Mouse (Mus musculus) heart, embryonic 16.5 days (tissue): ENCODE measurements around the gene Itgae. TPM values are rescaled to one million over a fixed set of nuclear protein-coding genes. Genes with fewer than 3 reads are reported as not detected.
A peak's percentile ranks its signal among the peaks of the same experiment; 100 is the strongest.

Experiments
- ATAC-seq: fragments of 200-750 bp; cut with Nextera tagmentation; replicated peaks from 2 replicates; pipeline ENCODE4 v1.8.0; 2017; ENCODE audit warnings: moderate number of reproducible peaks; ENCODE audit not compliant: insufficient read depth, low FRiP score; ENCODE audit errors: extremely low read depth
- H3K27ac ChIP-seq: fragments of 300-500 bp; sonication (generic); 2 replicates; pipeline ENCODE4 v1.5.1; 2014; ENCODE audit warnings: mild to moderate bottlenecking, low read length, control low read depth, moderate library complexity
- H3K27me3 ChIP-seq: fragments of 300-500 bp; sonication (generic); 2 replicates; pipeline ENCODE4 v1.6.1; 2014; ENCODE audit warnings: low read length, mixed read lengths; ENCODE audit not compliant: control insufficient read depth, insufficient read depth
- H3K36me3 ChIP-seq: fragments of 300-500 bp; sonication (generic); 2 replicates; pipeline ENCODE4 v1.6.1; 2014; ENCODE audit not compliant: control insufficient read depth, insufficient read depth
- H3K4me1 ChIP-seq: fragments of 300-500 bp; sonication (generic); 2 replicates; pipeline ENCODE4 v1.6.1; 2014; ENCODE audit warnings: low read length, mixed read lengths; ENCODE audit not compliant: control insufficient read depth, insufficient read depth
- H3K4me2 ChIP-seq: fragments of 300-500 bp; sonication (generic); 2 replicates; pipeline ENCODE4 v1.6.1; 2014; ENCODE audit warnings: low read depth, mild to moderate bottlenecking, control low read depth, low read length
- H3K4me3 ChIP-seq: fragments of 300-500 bp; sonication (generic); 2 replicates; pipeline ENCODE4 v1.5.1; 2014; ENCODE audit warnings: mild to moderate bottlenecking, control low read depth, low read length
- H3K9ac ChIP-seq: fragments of 300-500 bp; sonication (generic); 2 replicates; pipeline ENCODE4 v1.6.1; 2014; ENCODE audit warnings: low read length, control low read depth
- H3K9me3 ChIP-seq: fragments of 300-500 bp; sonication (generic); replicated peaks from 2 replicates; pipeline ENCODE4 v1.6.1; 2016; ENCODE audit warnings: low read length; ENCODE audit not compliant: control insufficient read depth
- WGBS: fragments of 180-500 bp; shearing (Covaris S2); extraction: QIAGEN DNeasy Blood & Tissue Kit; methylation state at CpG from one replicate; pipeline ENCODE4 v1.1.7; 2014; 5-methylcytosine and 5-hydroxymethylcytosine counted together
- polyA plus RNA-seq: library from polyadenylated mRNA; unstranded; fragments of >200 nt; fragmentation: Nextera tagmentation; extraction: Ambion mirVana; gene quantifications from 2 replicates; pipeline ENCODE4 v1.2.1, GENCODE M21; 2015

Gene Itgae
- polyA plus RNA-seq, 1 experiment from 2014 or later = 2.2 TPM

DNA sequence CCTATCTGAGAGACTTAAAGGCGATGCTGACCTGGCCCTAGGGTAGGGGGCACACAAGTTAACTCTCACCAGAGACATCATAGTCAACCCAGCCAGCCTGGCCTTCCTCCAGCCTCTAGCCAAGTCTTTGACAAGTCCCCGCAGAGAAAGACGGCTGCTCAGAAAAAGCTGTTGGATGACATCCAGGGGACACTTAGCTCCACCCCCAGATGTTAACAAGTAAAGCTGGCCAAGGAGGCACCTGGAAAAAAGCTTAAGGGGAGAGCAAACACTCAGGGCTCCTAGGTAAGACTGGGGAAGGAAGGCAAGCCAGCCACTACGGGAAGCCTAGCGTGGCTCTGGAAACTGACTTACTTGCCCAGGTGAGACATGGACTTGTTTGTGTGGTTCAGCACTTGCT lies 81.8 kb downstream of the Itgae start:
- H3K9ac ChIP-seq = peak overlapping the region; percentile 45
- 0 out of 2 replicates have a peak overlapping the region, but pooled peaks have one; percentile 5 for H3K4me2 ChIP-seq
- no peak for ATAC-seq
- H3K4me1 ChIP-seq = peaks cover 25% of the 10 kb centered on the region
- H3K27me3 ChIP-seq = no peaks in the 10 kb centered on the region
- peaks cover 5% of the 10 kb centered on the region; the same call in 1 of the 2 replicates for H3K36me3 ChIP-seq
- peak overlapping the region; percentile 65 for H3K27ac ChIP-seq
- WGBS = 37% methylated on average over 5 of the region's 5 CpGs
- H3K9me3 ChIP-seq = no peaks in the 10 kb centered on the region
- H3K4me3 ChIP-seq = no peak overlapping the region

DNA sequence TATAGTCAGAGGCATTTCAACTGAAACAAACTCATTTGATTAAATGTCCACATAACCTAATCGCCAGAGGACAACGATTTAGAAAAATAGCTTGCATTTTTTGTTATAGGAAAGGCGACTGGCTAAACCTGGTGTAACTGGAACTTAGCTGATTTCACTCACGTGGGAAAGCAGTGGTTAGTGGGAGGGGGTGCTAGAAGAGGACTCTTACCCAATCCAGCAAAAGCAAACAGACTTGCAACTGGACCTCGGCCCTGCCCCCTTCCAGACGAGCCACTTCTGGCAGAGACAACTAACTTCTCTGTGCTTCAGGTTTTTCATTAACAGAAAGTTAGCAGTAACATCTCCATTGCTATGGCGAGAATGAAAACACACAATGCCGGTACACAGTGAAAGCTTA lies 85.2 kb downstream of the Itgae start:
- H3K4me2 ChIP-seq = peak overlapping the region; percentile 91
- no peak overlapping the region for H3K27ac ChIP-seq
- H3K4me3 ChIP-seq = peak overlapping the region; percentile 98
- ATAC-seq = no peak
- peaks cover 39% of the 10 kb centered on the region for H3K4me1 ChIP-seq
- no peaks in the 10 kb centered on the region for H3K9me3 ChIP-seq
- no peaks in the 10 kb centered on the region for H3K27me3 ChIP-seq
- H3K9ac ChIP-seq = peak overlapping the region; percentile 91
- 39% methylated on average over 8 of the region's 8 CpGs for WGBS
- H3K36me3 ChIP-seq = peaks cover 5% of the 10 kb centered on the region; the same call in 1 of the 2 replicates

DNA sequence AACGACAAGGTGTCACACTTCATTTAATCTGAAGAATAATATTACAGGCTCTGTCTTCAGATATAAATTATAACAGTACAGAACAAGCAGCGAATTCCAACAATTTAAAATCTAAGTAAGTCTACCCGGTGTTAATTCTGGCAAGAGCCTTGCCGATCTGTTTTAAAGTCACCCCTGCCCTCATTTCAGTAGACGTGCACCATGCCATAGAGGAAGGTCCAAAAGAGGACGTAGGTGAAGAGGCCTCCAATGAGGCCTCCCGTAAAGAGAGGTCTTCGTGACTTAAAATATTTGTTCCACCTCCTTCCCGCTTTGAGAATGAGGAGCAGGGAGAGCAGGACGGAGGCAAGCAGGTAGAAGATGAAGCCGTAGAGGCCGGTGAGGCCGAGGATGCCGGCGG lies 85.8 kb downstream of the Itgae start:
- under 1% methylated on average over 15 of the region's 15 CpGs for WGBS
- Histone ChIP-seq H3K27me3 (no peaks in the 10 kb centered on the region), H3K27ac (peak overlapping the region; percentile 87), H3K4me1 (peaks cover 39% of the 10 kb centered on the region), H3K36me3 (peaks cover 5% of the 10 kb centered on the region; the same call in 1 of the 2 replicates), H3K9me3 (no peaks in the 10 kb centered on the region), H3K4me3 (peak overlapping the region; percentile 98), H3K4me2 (peak overlapping the region; percentile 91), H3K9ac (peak overlapping the region; percentile 91)
- ATAC-seq = no peak

DNA sequence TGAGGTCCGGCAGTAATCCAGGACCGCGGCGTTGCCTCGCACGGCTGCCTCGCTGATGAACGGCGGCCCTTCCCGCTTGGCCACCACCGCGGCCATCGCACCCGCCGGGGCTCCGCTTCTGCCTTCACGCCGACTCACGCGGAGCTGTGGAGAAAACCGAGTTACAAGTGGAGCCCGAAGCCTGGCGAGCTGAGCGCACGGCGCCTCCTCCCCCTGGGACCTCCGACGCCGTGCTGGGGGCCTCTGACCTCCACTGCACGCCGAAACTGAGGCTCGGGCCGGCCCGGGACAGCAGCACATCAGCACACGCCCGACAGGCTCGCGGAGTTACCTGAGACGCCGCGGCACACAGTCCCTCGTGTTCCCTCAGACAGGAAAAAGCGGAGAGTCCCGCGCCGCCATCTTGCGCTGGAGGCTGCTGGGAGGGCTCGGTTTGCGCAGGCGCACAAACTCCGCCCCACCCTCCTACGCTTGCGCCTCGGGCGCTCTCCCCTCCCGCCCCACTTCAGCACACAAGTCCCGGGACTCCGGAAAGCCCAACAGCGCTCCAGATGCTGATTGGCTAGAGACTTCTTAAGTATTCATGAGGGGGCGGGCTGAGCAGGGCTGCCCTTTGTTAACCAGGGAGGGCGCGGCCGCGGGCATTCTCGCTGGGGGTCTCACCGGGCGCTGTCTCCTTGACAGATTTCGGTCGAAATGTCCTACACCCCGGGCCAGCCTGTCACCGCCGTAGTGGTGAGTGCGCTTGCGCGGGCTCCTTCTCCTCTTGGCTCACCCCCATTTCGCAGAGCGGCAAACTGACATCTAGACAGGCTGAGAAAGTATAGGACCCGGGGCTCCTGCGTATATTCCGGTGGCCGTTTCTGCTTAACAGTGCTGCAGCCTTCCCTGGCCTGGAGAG lies 86.5 kb downstream of the Itgae start, which contains the start of the genes Emc6 and Tax1bp3:
TSS of gene Emc6 (minus strand) at position 430 of the 901 bp plus-strand sequence.
TSS of gene Tax1bp3 (plus strand) at position 476 of the 901 bp plus-strand sequence.
- under 1% methylated on average over 80 of the region's 81 CpGs for WGBS
- Histone ChIP-seq H3K27me3 (no peaks in the 10 kb centered on the region), H3K4me1 (peaks cover 37% of the 10 kb centered on the region), H3K4me3 (peak within 1 kb of the TSS; percentile 98), H3K9ac (peak within 1 kb of the TSS; percentile 97), H3K9me3 (no peaks in the 10 kb centered on the region), H3K27ac (peak within 1 kb of the TSS; percentile 100), H3K4me2 (peak within 1 kb of the TSS; percentile 91), H3K36me3 (peaks cover 5% of the 10 kb centered on the region; the same call in 1 of the 2 replicates)
- peak; percentile 98 for ATAC-seq

DNA sequence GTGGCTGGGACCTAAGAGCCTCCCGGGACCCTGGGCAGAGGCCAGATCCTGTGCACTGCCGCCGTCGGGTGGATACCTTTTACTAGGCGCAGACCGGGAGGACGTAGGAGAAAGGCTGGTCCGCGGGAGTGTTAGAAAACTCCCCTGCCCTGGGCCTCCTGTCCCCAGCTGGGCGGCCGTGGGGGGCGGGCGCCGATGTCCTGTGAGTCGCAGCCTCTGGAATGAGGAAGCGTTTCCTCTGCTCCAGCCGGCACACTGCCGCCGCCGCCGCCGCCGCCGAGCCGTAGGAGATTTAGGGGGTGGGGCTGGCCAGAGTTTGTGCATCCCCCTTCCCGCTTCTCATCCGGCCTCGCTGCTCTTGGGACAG lies 87.1 kb downstream of the Itgae start:
- WGBS = under 1% methylated on average over 27 of the region's 28 CpGs
- ATAC-seq = peak; percentile 89

DNA sequence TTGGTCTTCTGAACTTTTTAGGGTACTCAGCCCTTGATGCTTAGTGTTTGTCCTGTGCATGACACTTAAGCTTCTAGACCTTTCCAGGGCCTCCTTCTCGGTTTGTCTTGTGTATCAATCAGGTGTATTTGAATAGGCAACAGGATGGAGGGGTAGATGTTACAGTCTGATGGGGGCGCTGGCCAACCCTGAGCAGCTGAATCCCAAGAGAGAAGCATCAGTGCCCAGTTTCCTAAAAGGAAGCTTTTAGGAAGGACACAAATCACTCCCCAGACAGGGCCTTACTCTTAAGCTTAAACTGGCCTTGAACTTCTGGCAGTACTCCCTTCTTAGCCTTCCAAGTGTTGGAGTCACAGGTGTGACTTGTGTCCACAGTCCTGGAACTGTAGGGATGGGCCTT lies 87.5 kb downstream of the Itgae start:
- WGBS = 3% methylated on average over 2 of the region's 2 CpGs
- H3K4me1 ChIP-seq = peaks cover 28% of the 10 kb centered on the region

More for the DNA sequence above, 87.1 kb downstream of the Itgae start:
- no peaks in the 10 kb centered on the region for H3K9me3 ChIP-seq
- H3K27me3 ChIP-seq = no peaks in the 10 kb centered on the region
- H3K9ac ChIP-seq = peak overlapping the region; percentile 97
- peak overlapping the region; percentile 100 for H3K27ac ChIP-seq
- H3K36me3 ChIP-seq = peaks cover 10% of the 10 kb centered on the region
- H3K4me2 ChIP-seq = peak overlapping the region; percentile 83
- peak overlapping the region; percentile 98 for H3K4me3 ChIP-seq
- peaks cover 31% of the 10 kb centered on the region for H3K4me1 ChIP-seq

DNA sequence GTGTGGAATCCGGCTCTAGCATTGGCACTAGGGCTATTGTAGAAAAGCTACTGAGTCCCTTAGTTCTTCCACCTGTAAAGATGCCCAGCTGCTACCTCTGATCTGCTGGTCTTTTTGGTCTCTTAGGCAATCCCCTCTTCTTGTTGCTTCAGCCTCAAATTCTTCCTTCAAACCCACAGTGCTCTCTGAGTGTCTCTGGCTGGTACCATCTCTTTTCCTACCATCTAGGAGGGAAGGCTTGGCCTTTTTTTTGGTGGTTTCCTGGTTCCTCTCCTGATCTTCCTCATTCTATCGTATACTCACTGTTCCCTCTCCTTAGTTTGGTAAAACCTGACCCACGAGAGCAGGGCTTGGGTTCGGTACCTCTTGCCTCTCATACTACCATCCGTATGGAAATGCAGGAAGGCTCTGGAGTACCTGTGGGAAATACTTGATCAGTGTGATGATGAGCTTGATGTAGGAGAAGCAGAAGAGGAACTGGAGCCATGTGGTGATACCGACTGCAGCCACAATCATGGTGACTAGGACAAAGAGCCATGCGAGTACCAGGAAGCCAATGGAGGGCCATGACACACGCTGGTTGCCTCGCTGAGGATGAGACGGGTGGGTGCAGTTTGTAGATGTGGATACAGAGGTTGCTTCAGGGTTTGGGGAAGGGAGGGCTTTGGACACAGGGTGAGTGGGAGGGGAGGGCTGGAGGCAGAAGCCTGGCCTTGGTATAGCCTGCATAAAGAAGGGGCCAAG lies 95.7 kb downstream of the Itgae start:
- Histone ChIP-seq H3K27ac (no peak overlapping the region), H3K36me3 (peaks cover 30% of the 10 kb centered on the region)
- ATAC-seq = no peak

More for the DNA sequence above, 87.5 kb downstream of the Itgae start:
- Histone ChIP-seq H3K27me3 (no peaks in the 10 kb centered on the region), H3K27ac (peak overlapping the region; percentile 100), H3K9ac (peak overlapping the region; percentile 97), H3K4me3 (peak overlapping the region; percentile 98), H3K36me3 (peaks cover 12% of the 10 kb centered on the region), H3K4me2 (peak overlapping the region; percentile 83), H3K9me3 (no peaks in the 10 kb centered on the region)
- ATAC-seq = no peak

DNA sequence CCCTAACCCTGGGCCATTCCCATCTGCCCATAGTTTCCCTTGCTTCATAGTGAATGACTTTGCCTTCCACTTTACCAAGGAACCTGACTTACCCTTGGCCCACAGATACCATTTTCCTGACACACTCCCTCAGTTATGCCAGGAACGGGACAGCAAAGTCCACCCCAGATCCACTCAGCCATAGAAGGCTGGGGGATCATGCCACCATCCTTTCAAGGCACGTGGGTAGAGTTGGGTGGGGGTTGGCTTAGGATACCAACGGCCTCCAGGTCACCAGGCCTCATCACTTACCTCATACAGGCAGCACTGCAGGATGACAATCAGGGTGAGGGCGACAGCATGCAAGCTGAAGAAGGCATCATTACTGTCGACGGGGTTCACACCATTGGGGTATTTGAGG lies 96.8 kb downstream of the Itgae start:
- H3K4me2 ChIP-seq = no peak overlapping the region
- H3K9me3 ChIP-seq = no peaks in the 10 kb centered on the region
- no peak for ATAC-seq
- no peaks in the 10 kb centered on the region for H3K27me3 ChIP-seq
- H3K36me3 ChIP-seq = peaks cover 27% of the 10 kb centered on the region
- H3K9ac ChIP-seq = no peak overlapping the region
- H3K4me1 ChIP-seq = no peaks in the 10 kb centered on the region
- H3K4me3 ChIP-seq = no peak overlapping the region
- no peak overlapping the region for H3K27ac ChIP-seq
- WGBS = 90% methylated on average over 6 of the region's 6 CpGs

More for the DNA sequence above, 95.7 kb downstream of the Itgae start:
- Histone ChIP-seq H3K9me3 (no peaks in the 10 kb centered on the region), H3K4me3 (no peak overlapping the region), H3K4me1 (no peaks in the 10 kb centered on the region), H3K4me2 (no peak overlapping the region), H3K9ac (no peak overlapping the region), H3K27me3 (no peaks in the 10 kb centered on the region)
- WGBS = 89% methylated on average over 10 of the region's 10 CpGs
